Mouse (Mus musculus) heart, embryonic 14.5 days (tissue): Measurements from ENCODE around the gene Ago3. TPM values are rescaled to one million over a fixed set of nuclear protein-coding genes. Genes with fewer than 3 reads are reported as not detected.

Experiments used
- ATAC-seq: fragments of 200-750 bp; cut with Nextera tagmentation; 2 replicates; pipeline ENCODE4 v1.8.0; 2017; ENCODE audit warnings: low read depth, moderate TSS enrichment; ENCODE audit not compliant: insufficient number of reproducible peaks, insufficient read depth, low FRiP score
- H3K27ac ChIP-seq, 2 experiments: fragments of 200-500 bp in 1 of 2; fragments of 300-500 bp in 1 of 2; sonication (generic) in 1 of 2; replicated peaks in 1 of 2; 2 replicates each; pipeline ENCODE4 v1.5.1; 2012 to 2014; ENCODE audit warnings: low read depth in 2 of 2, low read length in 2 of 2, control low read depth in 1 of 2, mild to moderate bottlenecking in 1 of 2, mixed read lengths in 1 of 2; ENCODE audit not compliant: control insufficient read depth in 1 of 2, insufficient read depth in 1 of 2
- H3K27me3 ChIP-seq: fragments of 300-500 bp; sonication (generic); 2 replicates; pipeline ENCODE4 v1.6.1; 2014; ENCODE audit warnings: mild to moderate bottlenecking, low read length, control low read depth; ENCODE audit not compliant: control insufficient read depth, insufficient read depth
- H3K36me3 ChIP-seq: fragments of 300-500 bp; sonication (generic); 2 replicates; pipeline ENCODE4 v1.6.1; 2014; ENCODE audit warnings: mild to moderate bottlenecking, control low read depth, low read length, mixed read lengths; ENCODE audit not compliant: control insufficient read depth, insufficient read depth
- H3K4me1 ChIP-seq, 2 experiments: fragments of 200-500 bp in 1 of 2; fragments of 300-500 bp in 1 of 2; sonication (generic) in 1 of 2; 2 replicates each; pipeline ENCODE4 v1.6.1; 2012 to 2014; ENCODE audit warnings: low read length in 2 of 2, control low read depth in 1 of 2, mixed read lengths in 1 of 2; ENCODE audit not compliant: control insufficient read depth in 2 of 2, insufficient read depth in 2 of 2
- H3K4me2 ChIP-seq: fragments of 300-500 bp; sonication (generic); 2 replicates; pipeline ENCODE4 v1.6.1; 2014; ENCODE audit warnings: mild to moderate bottlenecking, low read length
- H3K4me3 ChIP-seq, 2 experiments: fragments of 200-500 bp in 1 of 2; fragments of 300-500 bp in 1 of 2; sonication (generic) in 1 of 2; 2 replicates each; pipeline ENCODE4 v1.5.1; 2012 to 2014; ENCODE audit warnings: low read length in 2 of 2, mild to moderate bottlenecking in 2 of 2, control low read depth in 1 of 2, low read depth in 1 of 2, moderate library complexity in 1 of 2; ENCODE audit not compliant: control insufficient read depth in 1 of 2, insufficient read depth in 1 of 2
- H3K9ac ChIP-seq: fragments of 300-500 bp; sonication (generic); 2 replicates; pipeline ENCODE4 v1.6.1; 2014; ENCODE audit warnings: mild to moderate bottlenecking, low read length
- H3K9me3 ChIP-seq: fragments of 300-500 bp; sonication (generic); 2 replicates; pipeline ENCODE4 v1.6.1; 2016; ENCODE audit warnings: low read length, control low read depth; ENCODE audit not compliant: control insufficient read depth
- WGBS: fragments of 180-500 bp; shearing (Covaris S2); extraction: QIAGEN DNeasy Blood & Tissue Kit; methylation state at CpG from one replicate; pipeline ENCODE4 v1.1.7; 2014; 5-methylcytosine and 5-hydroxymethylcytosine counted together
- polyA plus RNA-seq: library from polyadenylated mRNA; unstranded; fragments of >200 nt; fragmentation: Nextera tagmentation; extraction: Ambion mirVana; gene quantifications from 2 replicates; pipeline ENCODE4 v1.2.1, GENCODE M21; 2014

Gene Ago3
- polyA plus RNA-seq, 1 experiment from 2014 or later = 11.1 TPM

GRCm38 (mm10) chr4:126287302-126287995, 141.9 kb downstream of the Ago3 start:
- 25% methylated on average over 11 of the region's 11 CpGs for WGBS
- ATAC-seq = no peak
- Histone ChIP-seq H3K27ac (no peak overlapping the region), H3K9me3 (peaks cover 5% of the 10 kb centered on the region; the same call in 1 of the 2 replicates), H3K27me3 (peaks cover 63% of the 10 kb centered on the region), H3K9ac (no peak overlapping the region), H3K4me1 (peaks cover 7% of the 10 kb centered on the region in 2 experiments), H3K4me2 (peak overlapping the region; percentile 65), H3K36me3 (no peaks in the 10 kb centered on the region), H3K4me3 (peak overlapping the region in 1 of 2 experiments; percentile 46; a peak in 1 of 4 replicates)

- 2% methylated on average over 42 of the region's 42 CpGs for WGBS
- Histone ChIP-seq H3K27ac (no peak within 1 kb of the TSS), H3K4me2 (peak within 1 kb of the TSS; percentile 65), H3K27me3 (peaks cover 63% of the 10 kb centered on the region), H3K9me3 (peaks cover 5% of the 10 kb centered on the region; the same call in 1 of the 2 replicates), H3K9ac (peak within 1 kb of the TSS; percentile 55), H3K36me3 (no peaks in the 10 kb centered on the region), H3K4me1 (peaks cover 7% of the 10 kb centered on the region in 2 experiments), H3K4me3 (peak within 1 kb of the TSS; percentile 42 to 46)
- no peak for ATAC-seq
These were observed 142.9 kb downstream of the Ago3 start, which contains the start of gene Col8a2 for GRCm38 (mm10) chr4:126286492-126286891. TSS of gene Col8a2 (plus strand) at chr4:126286793.

GRCm38 (mm10) chr4:126283582-126283981, 145.8 kb downstream of the Ago3 start:
- Histone ChIP-seq H3K36me3 (no peaks in the 10 kb centered on the region), H3K27ac (no peak overlapping the region), H3K9me3 (peaks cover 5% of the 10 kb centered on the region; the same call in 1 of the 2 replicates), H3K4me3 (no peak overlapping the region), H3K27me3 (peaks cover 41% of the 10 kb centered on the region), H3K4me2 (no peak overlapping the region), H3K4me1 (peaks cover 4 to 7% of the 10 kb centered on the region in 2 experiments; a peak in 3 of 4 replicates), H3K9ac (no peak overlapping the region)
- WGBS = 65% methylated on average over 8 of the region's 8 CpGs
- no peak for ATAC-seq

GRCm38 (mm10) chr4:126281706-126282105, 147.7 kb downstream of the Ago3 start:
- peaks cover 23% of the 10 kb centered on the region for H3K27me3 ChIP-seq
- 62% methylated on average over 9 of the region's 9 CpGs for WGBS

More at GRCm38 (mm10) chr4:126281706-126282105, 147.7 kb downstream of the Ago3 start:
- ATAC-seq = no peak
- no peak overlapping the region for H3K27ac ChIP-seq
- no peak overlapping the region for H3K4me2 ChIP-seq
- no peaks in the 10 kb centered on the region for H3K36me3 ChIP-seq
- H3K4me3 ChIP-seq = no peak overlapping the region
- H3K9me3 ChIP-seq = peaks cover 5% of the 10 kb centered on the region; the same call in 1 of the 2 replicates
- H3K4me1 ChIP-seq = peaks cover 4% of the 10 kb centered on the region in 2 experiments; a peak in 2 of 4 replicates
- no peak overlapping the region for H3K9ac ChIP-seq

Other genes with a start within 250 kb of the Ago3 start
- gene Thrap3, start 226.8 kb downstream of the Ago3 start, polyA plus RNA-seq = 132 and 148 TPM in 2 replicates
- gene Map7d1, start 173.2 kb downstream of the Ago3 start, polyA plus RNA-seq = 41.8 and 46.8 TPM in 2 replicates
- gene Trappc3, start 167.2 kb downstream of the Ago3 start, polyA plus RNA-seq = 17.8 and 30.5 TPM in 2 replicates
- 3.8 and 4.8 TPM in 2 replicates for gene Col8a2, start 142.8 kb downstream of the Ago3 start, polyA plus RNA-seq
- 23.7 and 25.1 TPM in 2 replicates for gene Adprhl2, start 107.9 kb downstream of the Ago3 start, polyA plus RNA-seq
- 0.89 and 0.96 TPM in 2 replicates for gene Tekt2, start 103.9 kb downstream of the Ago3 start, polyA plus RNA-seq
- 4.2 and 4.8 TPM in 2 replicates for gene Ago1, start 39.0 kb upstream of the Ago3 start, polyA plus RNA-seq
- 1.6 TPM in 2 replicates for gene Ago4, start 103.9 kb upstream of the Ago3 start, polyA plus RNA-seq
- 21.2 and 22.3 TPM in 2 replicates for gene Clspn, start 127.4 kb upstream of the Ago3 start, polyA plus RNA-seq
- gene 5730409E04Rik, start 180.3 kb upstream of the Ago3 start, polyA plus RNA-seq = 1.9 and 2.7 TPM in 2 replicates
- gene Psmb2, start 248.1 kb upstream of the Ago3 start, polyA plus RNA-seq = 430 and 438 TPM in 2 replicates